Mouse (Mus musculus) erythroblast, embryonic 14.5 days (primary cell): Measurements from ENCODE around the gene Xylt1. TPM values are rescaled to one million over a fixed set of nuclear protein-coding genes. Genes with fewer than 3 reads are reported as not detected.

Experiments used
- H3K27me3 ChIP-seq: 2 replicates; pipeline ENCODE4 v1.6.1; 2012; ENCODE audit warnings: inconsistent platforms; ENCODE audit not compliant: control insufficient read depth
- H3K36me3 ChIP-seq: 2 replicates; pipeline ENCODE4 v1.6.1; 2012; ENCODE audit warnings: mild to moderate bottlenecking, inconsistent platforms; ENCODE audit not compliant: control insufficient read depth
- H3K4me1 ChIP-seq: 2 replicates; pipeline ENCODE4 v1.6.1; 2012; ENCODE audit warnings: inconsistent platforms; ENCODE audit not compliant: control insufficient read depth
- H3K4me3 ChIP-seq: replicated peaks from 2 replicates; pipeline ENCODE3; 2012; ENCODE audit warnings: moderate library complexity, mild to moderate bottlenecking, inconsistent platforms
- H3K9me3 ChIP-seq: 2 replicates; pipeline ENCODE4 v1.6.1; 2012; ENCODE audit warnings: low read length, inconsistent platforms, mixed read lengths; ENCODE audit not compliant: control insufficient read depth
- GATA1 ChIP-seq: IDR thresholded peaks from 2 replicates; pipeline ENCODE4 v1.6.1; 2012; ENCODE audit warnings: low read length, inconsistent platforms, mixed read lengths
- TAL1 ChIP-seq: IDR thresholded peaks from 3 replicates; pipeline ENCODE4 v1.6.1; 2012; ENCODE audit warnings: low read length, inconsistent platforms, mixed read lengths
- polyA plus RNA-seq: library from polyadenylated mRNA; stranded (reverse); fragments of >175 nt; gene quantifications from 2 replicates; pipeline ENCODE4 v1.2.3, GENCODE M21; 2012

The Xylt1 gene
- polyA plus RNA-seq, 1 experiment: 0.01 TPM

GRCm38 (mm10) chr7:117548301-117548700, 167.5 kb downstream of the Xylt1 start:
- H3K4me3 ChIP-seq: no peak overlapping the region
- H3K4me1 ChIP-seq: no peaks in the 10 kb centered on the region
- TF ChIP-seq TAL1 (no peak), GATA1 (no peak)
- no peaks in the 10 kb centered on the region for H3K27me3 ChIP-seq
- H3K9me3 ChIP-seq: no peaks in the 10 kb centered on the region
- no peaks in the 10 kb centered on the region for H3K36me3 ChIP-seq

- TF ChIP-seq GATA1 (no peak), TAL1 (no peak)
- Histone ChIP-seq H3K4me3 (no peak overlapping the region), H3K27me3 (no peaks in the 10 kb centered on the region), H3K9me3 (no peaks in the 10 kb centered on the region), H3K4me1 (no peaks in the 10 kb centered on the region), H3K36me3 (no peaks in the 10 kb centered on the region)
Observed at GRCm38 (mm10) chr7:117550916-117551549, 170.3 kb downstream of the Xylt1 start.

- no peaks in the 10 kb centered on the region for H3K9me3 ChIP-seq
- TF ChIP-seq GATA1 (no peak), TAL1 (no peak)
- no peaks in the 10 kb centered on the region for H3K4me1 ChIP-seq
- H3K4me3 ChIP-seq: no peak overlapping the region
- H3K36me3 ChIP-seq: no peaks in the 10 kb centered on the region
- no peaks in the 10 kb centered on the region for H3K27me3 ChIP-seq
Observed at GRCm38 (mm10) chr7:117553228-117553627, 172.4 kb downstream of the Xylt1 start.

GRCm38 (mm10) chr7:117555735-117556134, 175.0 kb downstream of the Xylt1 start:
- no peaks in the 10 kb centered on the region for H3K4me1 ChIP-seq
- no peaks in the 10 kb centered on the region for H3K27me3 ChIP-seq
- TF ChIP-seq GATA1 (no peak), TAL1 (no peak)
- no peaks in the 10 kb centered on the region for H3K36me3 ChIP-seq
- no peaks in the 10 kb centered on the region for H3K9me3 ChIP-seq
- no peak overlapping the region for H3K4me3 ChIP-seq

GRCm38 (mm10) chr7:117558166-117558565, 177.4 kb downstream of the Xylt1 start:
- TF ChIP-seq GATA1 (no peak), TAL1 (no peak)
- Histone ChIP-seq H3K4me1 (no peaks in the 10 kb centered on the region), H3K27me3 (no peaks in the 10 kb centered on the region), H3K36me3 (no peaks in the 10 kb centered on the region), H3K9me3 (no peaks in the 10 kb centered on the region), H3K4me3 (no peak overlapping the region)

- H3K9me3 ChIP-seq: no peaks in the 10 kb centered on the region
- TF ChIP-seq GATA1 (no peak), TAL1 (no peak)
- H3K36me3 ChIP-seq: no peaks in the 10 kb centered on the region
- H3K4me3 ChIP-seq: no peak overlapping the region
- H3K27me3 ChIP-seq: no peaks in the 10 kb centered on the region
- no peaks in the 10 kb centered on the region for H3K4me1 ChIP-seq
Observed at GRCm38 (mm10) chr7:117559051-117559450, 178.3 kb downstream of the Xylt1 start.

- H3K9me3 ChIP-seq: no peaks in the 10 kb centered on the region
- H3K36me3 ChIP-seq: no peaks in the 10 kb centered on the region
- TF ChIP-seq GATA1: no peak
- TF ChIP-seq TAL1: no peak
- H3K27me3 ChIP-seq: no peaks in the 10 kb centered on the region
- H3K4me1 ChIP-seq: no peaks in the 10 kb centered on the region
- no peak overlapping the region for H3K4me3 ChIP-seq
Observed at GRCm38 (mm10) chr7:117563939-117564499, 183.2 kb downstream of the Xylt1 start.

GRCm38 (mm10) chr7:117564627-117565026, 183.8 kb downstream of the Xylt1 start:
- Histone ChIP-seq H3K9me3 (no peaks in the 10 kb centered on the region), H3K36me3 (no peaks in the 10 kb centered on the region), H3K27me3 (no peaks in the 10 kb centered on the region), H3K4me3 (no peak overlapping the region), H3K4me1 (no peaks in the 10 kb centered on the region)
- no peak for TF ChIP-seq TAL1
- TF ChIP-seq GATA1: no peak

- H3K4me1 ChIP-seq: no peaks in the 10 kb centered on the region
- H3K36me3 ChIP-seq: no peaks in the 10 kb centered on the region
- H3K27me3 ChIP-seq: no peaks in the 10 kb centered on the region
- no peak overlapping the region for H3K4me3 ChIP-seq
- TF ChIP-seq TAL1 (no peak), GATA1 (no peak)
- no peaks in the 10 kb centered on the region for H3K9me3 ChIP-seq
Observed at GRCm38 (mm10) chr7:117566115-117566514, 185.3 kb downstream of the Xylt1 start.
